Mouse (Mus musculus) forebrain, postnatal 0 days (tissue): Measurements from ENCODE around the gene Icam2. TPM values are rescaled to one million over a fixed set of nuclear protein-coding genes. Genes with fewer than 3 reads are reported as not detected.
"Not testable (repeated sequence)": the region's sequence is repeated elsewhere in the genome, so short reads cannot be mapped to it uniquely, and the experiment has no call there.

Experiments used
- ATAC-seq: fragments of 200-750 bp; cut with Nextera tagmentation; 2 replicates; pipeline ENCODE4 v1.8.0; 2017; ENCODE audit warnings: mild to moderate bottlenecking, moderate library complexity
- DNase-seq: peaks from one replicate; pipeline ENCODE4 v3.0.0-alpha.2; 2015
- H3K27ac ChIP-seq: fragments of 300-500 bp; sonication (generic); 2 replicates; pipeline ENCODE4 v1.5.1; 2014; ENCODE audit warnings: low read depth, mild to moderate bottlenecking, antibody characterized with exemption, low read length, moderate library complexity, mixed read lengths
- H3K27me3 ChIP-seq: fragments of 300-500 bp; sonication (generic); 2 replicates; pipeline ENCODE4 v1.6.1; 2014; ENCODE audit warnings: mild to moderate bottlenecking, low read length, mixed read lengths; ENCODE audit not compliant: insufficient read depth
- H3K36me3 ChIP-seq: fragments of 300-500 bp; sonication (generic); 2 replicates; pipeline ENCODE4 v1.6.1; 2014; ENCODE audit warnings: mild to moderate bottlenecking, moderate library complexity; ENCODE audit not compliant: insufficient read depth
- H3K4me1 ChIP-seq: fragments of 300-500 bp; sonication (generic); 2 replicates; pipeline ENCODE4 v1.6.1; 2014; ENCODE audit warnings: antibody characterized with exemption; ENCODE audit not compliant: insufficient read depth
- H3K4me2 ChIP-seq: fragments of 300-500 bp; sonication (generic); 2 replicates; pipeline ENCODE4 v1.6.1; 2014; ENCODE audit warnings: low read depth, mild to moderate bottlenecking, moderate library complexity
- H3K4me3 ChIP-seq: fragments of 300-500 bp; sonication (generic); 2 replicates; pipeline ENCODE4 v1.5.1; 2014; ENCODE audit warnings: low read depth, low read length, mixed read lengths
- H3K9ac ChIP-seq: fragments of 300-500 bp; sonication (generic); 2 replicates; pipeline ENCODE4 v1.6.1; 2014; ENCODE audit warnings: mild to moderate bottlenecking
- H3K9me3 ChIP-seq: fragments of 300-500 bp; sonication (generic); 2 replicates; pipeline ENCODE4 v1.6.1; 2016; ENCODE audit warnings: low read length
- CTCF ChIP-seq: sonication (generic); IDR thresholded peaks from 2 replicates; pipeline ENCODE4 v1.5.1; 2016; ENCODE audit warnings: antibody characterized with exemption, control low read depth, low read depth
- WGBS: fragments of 180-500 bp; shearing (Covaris S2); extraction: QIAGEN DNeasy Blood & Tissue Kit; methylation state at CpG from one replicate; pipeline ENCODE4 v1.1.7; 2014; 5-methylcytosine and 5-hydroxymethylcytosine counted together
- polyA plus RNA-seq: library from polyadenylated mRNA; unstranded; fragments of >200 nt; fragmentation: Nextera tagmentation; extraction: Ambion mirVana; gene quantifications from 2 replicates; pipeline ENCODE4 v1.2.1, GENCODE M21; 2015
- total RNA-seq: library from RNA; depleted of rRNA; stranded (reverse); fragments of >200 nt; gene quantifications from 2 replicates; pipeline ENCODE4 v1.2.3, GENCODE M21; 2014

Gene Icam2
- total and polyA plus RNA-seq, 2 experiments from 2014 or later = 7.0 to 8.3 TPM

DNA sequence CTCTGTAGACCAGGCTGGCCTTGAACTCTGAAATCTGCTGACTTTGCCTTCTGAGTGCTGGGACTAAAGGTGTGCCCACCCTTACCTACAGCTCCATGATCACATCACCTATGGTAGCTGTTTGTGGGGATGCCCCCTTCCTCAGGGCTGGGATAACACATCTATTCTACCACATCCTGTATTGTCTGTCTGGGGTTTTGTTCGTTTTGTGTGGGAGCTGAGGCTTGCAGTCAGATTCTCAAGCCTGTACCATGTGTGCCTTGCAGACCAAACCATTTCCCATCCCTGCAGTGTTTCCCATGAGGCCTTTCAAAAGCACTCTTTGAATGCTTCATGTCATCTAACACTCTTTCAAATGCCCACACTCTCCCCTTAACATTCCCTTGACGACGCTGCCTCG lies 35.9 kb downstream of the Icam2 start:
- WGBS = 77% methylated on average over 4 of the region's 4 CpGs
- no peak overlapping the region for H3K27ac ChIP-seq
- H3K9me3 ChIP-seq = no peaks in the 10 kb centered on the region
- DNase-seq = no peak
- H3K4me1 ChIP-seq = no peaks in the 10 kb centered on the region
- no peak overlapping the region for H3K9ac ChIP-seq
- ATAC-seq = no peak
- H3K4me3 ChIP-seq = no peak overlapping the region
- no peaks in the 10 kb centered on the region for H3K36me3 ChIP-seq
- H3K27me3 ChIP-seq = no peaks in the 10 kb centered on the region
- no peak for TF ChIP-seq CTCF
- H3K4me2 ChIP-seq = no peak overlapping the region

DNA sequence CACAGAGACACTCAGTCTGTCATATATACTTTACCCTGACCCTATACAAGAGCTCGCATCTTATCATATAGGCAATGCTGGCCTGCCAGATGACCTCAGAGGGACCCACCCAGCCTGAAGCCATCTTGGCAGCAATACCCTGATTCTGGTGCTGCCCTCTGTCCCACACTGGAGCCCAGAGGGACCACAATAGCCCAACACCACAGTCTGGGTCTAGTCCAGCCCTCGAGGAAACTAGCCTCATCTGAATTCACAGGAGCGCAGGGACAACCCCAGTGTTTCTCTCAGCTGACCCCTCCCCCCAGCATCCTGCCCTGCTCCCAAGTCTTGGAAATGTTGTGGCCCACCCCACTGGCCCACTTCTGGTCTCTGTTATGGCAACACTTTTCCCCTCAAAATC lies 36.6 kb downstream of the Icam2 start:
- ATAC-seq = no peak
- Histone ChIP-seq H3K27ac (no peak overlapping the region), H3K4me1 (no peaks in the 10 kb centered on the region), H3K4me2 (no peak overlapping the region), H3K4me3 (no peak overlapping the region), H3K27me3 (no peaks in the 10 kb centered on the region), H3K36me3 (no peaks in the 10 kb centered on the region), H3K9me3 (no peaks in the 10 kb centered on the region), H3K9ac (no peak overlapping the region)
- no peak for DNase-seq
- no peak for TF ChIP-seq CTCF
- 62% methylated on average over 3 of the region's 3 CpGs for WGBS

DNA sequence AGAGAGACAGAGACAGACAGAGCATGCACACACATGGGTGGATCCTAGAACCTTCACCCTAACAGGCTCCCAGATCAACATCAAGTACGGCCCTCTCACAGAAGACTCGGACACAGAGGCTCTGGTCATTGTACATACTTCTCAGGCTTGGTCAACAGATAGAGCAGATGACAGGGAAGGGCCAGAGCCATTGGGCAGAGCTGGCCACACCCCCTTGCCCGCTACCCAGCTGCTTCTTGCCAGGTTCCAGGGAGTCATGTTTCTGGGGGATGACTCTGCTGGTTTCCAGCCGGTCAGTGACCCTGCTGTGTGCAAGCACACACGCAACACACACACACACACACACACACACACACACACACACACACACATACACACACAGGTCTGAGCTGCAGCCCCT lies 37.0 kb downstream of the Icam2 start:
- WGBS = 56% methylated on average over 5 of the region's 5 CpGs
- no peaks in the 10 kb centered on the region for H3K27me3 ChIP-seq
- ATAC-seq (no peak), DNase-seq (no peak)
- H3K9ac ChIP-seq = no peak overlapping the region
- no peak overlapping the region for H3K4me3 ChIP-seq
- H3K4me1 ChIP-seq = no peaks in the 10 kb centered on the region
- H3K27ac ChIP-seq = no peak overlapping the region
- H3K4me2 ChIP-seq = no peak overlapping the region
- no peaks in the 10 kb centered on the region for H3K9me3 ChIP-seq
- no peaks in the 10 kb centered on the region for H3K36me3 ChIP-seq
- no peak for TF ChIP-seq CTCF

DNA sequence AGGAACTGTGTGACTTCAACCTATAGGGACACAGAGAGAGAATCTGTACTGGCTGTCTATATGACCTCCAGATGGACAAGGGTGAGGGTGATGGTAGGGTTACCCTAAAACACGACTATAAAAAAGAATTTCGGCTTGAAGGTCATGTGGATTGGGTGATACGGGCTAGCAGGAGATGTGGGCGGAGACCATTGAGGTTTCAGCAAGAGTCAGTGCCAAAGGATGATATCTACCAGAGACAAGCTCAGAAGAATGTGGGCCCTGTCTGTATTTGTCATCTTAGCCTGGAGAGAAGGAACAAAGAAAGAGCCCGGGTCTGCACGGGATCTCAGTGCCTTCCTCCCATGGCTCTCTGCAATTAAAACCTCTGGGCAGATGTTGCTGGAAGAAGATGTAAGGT lies 38.1 kb downstream of the Icam2 start:
- no peaks in the 10 kb centered on the region for H3K9me3 ChIP-seq
- DNase-seq (no peak), ATAC-seq (no peak)
- H3K4me2 ChIP-seq = no peak overlapping the region
- no peak for TF ChIP-seq CTCF
- no peaks in the 10 kb centered on the region for H3K4me1 ChIP-seq
- no peaks in the 10 kb centered on the region for H3K36me3 ChIP-seq
- no peak overlapping the region for H3K27ac ChIP-seq
- H3K4me3 ChIP-seq = no peak overlapping the region
- no peaks in the 10 kb centered on the region for H3K27me3 ChIP-seq
- no peak overlapping the region for H3K9ac ChIP-seq
- 90% methylated on average over 6 of the region's 6 CpGs for WGBS

DNA sequence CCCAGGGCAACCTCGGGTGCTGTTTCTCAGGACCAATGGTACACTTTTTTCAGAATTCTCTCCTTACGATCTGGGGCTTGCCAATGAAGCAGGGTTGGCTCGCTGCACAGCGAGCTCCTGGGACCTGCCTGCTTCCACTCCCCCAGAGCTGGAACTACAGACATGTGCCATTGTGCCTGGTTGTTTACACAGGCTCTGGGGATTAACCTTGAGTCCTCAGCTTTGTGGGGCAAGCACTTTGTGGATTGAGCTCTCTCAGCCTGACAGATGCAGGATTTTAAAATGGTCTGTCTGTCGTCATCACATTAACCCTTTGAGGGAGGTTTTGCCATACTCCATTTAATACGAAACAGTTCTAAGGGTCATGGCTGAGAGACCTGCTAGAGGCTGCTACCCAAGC lies 43.0 kb downstream of the Icam2 start:
- H3K27ac ChIP-seq = no peak overlapping the region
- TF ChIP-seq CTCF = no peak
- no peaks in the 10 kb centered on the region for H3K36me3 ChIP-seq
- no peak overlapping the region for H3K4me3 ChIP-seq
- no peak for DNase-seq
- no peaks in the 10 kb centered on the region for H3K4me1 ChIP-seq
- no peak for ATAC-seq
- H3K27me3 ChIP-seq = no peaks in the 10 kb centered on the region
- 46% methylated on average over 6 of the region's 6 CpGs for WGBS
- no peaks in the 10 kb centered on the region for H3K9me3 ChIP-seq
- no peak overlapping the region for H3K9ac ChIP-seq
- H3K4me2 ChIP-seq = no peak overlapping the region

DNA sequence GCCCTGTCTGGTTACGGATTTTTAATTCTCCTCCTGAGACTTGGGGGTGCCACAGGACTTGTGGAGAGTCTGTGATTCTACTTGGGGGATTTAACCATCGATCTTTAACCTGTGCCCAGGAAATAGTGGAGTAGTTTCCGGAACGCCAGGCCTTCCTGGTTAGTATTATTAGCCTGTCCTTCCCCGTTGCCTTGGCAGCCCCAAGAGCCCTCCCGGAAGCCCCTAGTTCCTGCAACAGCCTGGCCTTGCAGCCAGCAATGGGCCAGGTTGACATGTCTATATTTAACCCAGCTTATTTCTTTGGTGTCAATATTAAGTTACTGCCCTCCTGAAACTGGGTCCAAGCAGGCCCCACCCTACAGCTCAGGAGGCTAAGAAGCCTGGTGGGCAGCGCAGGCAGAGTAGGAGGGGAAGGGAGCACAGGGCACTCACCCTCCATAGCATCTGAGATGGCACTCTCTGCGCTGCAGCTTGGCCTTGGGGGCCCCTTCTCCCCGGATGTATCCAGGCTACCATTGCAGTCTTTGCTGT lies 46.8 kb downstream of the Icam2 start:
- H3K36me3 ChIP-seq = no peaks in the 10 kb centered on the region
- no peaks in the 10 kb centered on the region for H3K4me1 ChIP-seq
- no peak overlapping the region for H3K27ac ChIP-seq
- H3K4me2 ChIP-seq = no peak overlapping the region
- no peak for TF ChIP-seq CTCF
- H3K9ac ChIP-seq = no peak overlapping the region
- DNase-seq = no peak
- H3K27me3 ChIP-seq = no peaks in the 10 kb centered on the region
- ATAC-seq = no peak
- H3K9me3 ChIP-seq = no peaks in the 10 kb centered on the region
- H3K4me3 ChIP-seq = no peak overlapping the region
- WGBS = 82% methylated on average over 9 of the region's 9 CpGs

DNA sequence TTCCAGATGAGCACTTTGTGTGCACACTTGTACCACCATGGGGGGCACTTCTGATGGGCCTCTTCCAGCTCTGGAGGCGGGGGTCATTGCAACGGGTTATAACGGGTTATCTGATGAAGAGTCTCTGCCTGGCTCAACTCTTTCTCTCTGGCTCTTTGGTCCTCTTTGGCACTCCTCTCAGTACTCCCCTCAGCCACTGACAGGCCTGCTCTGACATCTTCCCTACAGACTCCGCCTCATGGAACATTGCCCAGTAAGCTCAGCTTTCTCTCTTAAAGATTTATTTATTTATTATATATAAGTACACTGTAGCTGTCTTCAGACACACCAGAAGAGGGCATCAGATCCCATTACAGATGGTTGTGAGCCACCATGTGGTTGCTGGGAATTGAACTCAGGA lies 48.6 kb downstream of the Icam2 start:
- not testable (repeated sequence) for H3K27me3 ChIP-seq, DNase-seq, H3K9me3 ChIP-seq, H3K9ac ChIP-seq, ATAC-seq, H3K36me3 ChIP-seq, H3K4me1 ChIP-seq, H3K27ac ChIP-seq, H3K4me2 ChIP-seq, H3K4me3 ChIP-seq
- WGBS = 94% methylated on average over 4 of the region's 4 CpGs

DNA sequence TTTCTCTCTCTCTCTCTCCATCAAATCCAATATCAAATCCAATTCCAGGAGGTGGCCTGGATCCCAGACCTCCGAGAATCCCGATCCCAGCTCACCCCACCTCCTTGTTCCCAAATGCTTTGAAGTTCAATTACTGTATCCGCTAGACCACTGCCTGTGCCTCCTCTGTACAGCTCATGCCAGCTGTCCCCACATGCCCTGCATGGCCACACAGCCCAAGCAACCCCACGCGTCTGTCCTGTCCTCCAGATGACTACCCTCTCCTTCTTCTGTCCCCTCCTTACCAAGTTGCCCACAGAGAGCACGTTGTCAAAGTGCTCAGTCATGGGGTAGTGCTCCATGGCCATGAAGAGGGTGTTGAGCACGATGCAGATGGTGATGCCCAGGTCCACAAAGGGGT lies 49.0 kb downstream of the Icam2 start:
- no peak for DNase-seq
- WGBS = 70% methylated on average over 7 of the region's 7 CpGs
- Histone ChIP-seq H3K9ac (no peak overlapping the region), H3K4me1 (no peaks in the 10 kb centered on the region), H3K4me2 (no peak overlapping the region), H3K4me3 (no peak overlapping the region), H3K27ac (no peak overlapping the region), H3K36me3 (no peaks in the 10 kb centered on the region), H3K9me3 (no peaks in the 10 kb centered on the region), H3K27me3 (no peaks in the 10 kb centered on the region)
- TF ChIP-seq CTCF = no peak
- ATAC-seq = no peak
